Comparison of ENCODE assay signal across 8 mouse cellular contexts in genomic region chr9:55048211-55048880, GRCm38 (mm10). TPM values are rescaled to one million over a fixed set of nuclear protein-coding genes. Genes with fewer than 3 reads are reported as not detected.
DNase-seq lines count a peak whose midpoint lies in the region; ATAC-seq and TF ChIP-seq lines count a peak whose summit lies in the region.

Gene Chrnb4, minus strand, starts transcription at chr9:55048779.

- no peaks in the 10 kb centered on the region for H3K36me3 ChIP-seq in heart, embryonic 13.5 days
- H3K36me3 ChIP-seq in forebrain, postnatal 0 days (ENCODE audit: insufficient read depth), result no peaks in the 10 kb centered on the region
- no peaks in the 10 kb centered on the region for H3K36me3 ChIP-seq in liver, embryonic 16.5 days (ENCODE audit: control insufficient read depth, insufficient read depth)

- DNase-seq in heart, postnatal 4 days, result no peak
- DNase-seq in adrenal gland, postnatal 36 days, result peak; percentile 19 to 45
- no peak for DNase-seq in forebrain, postnatal 0 days
- peak; percentile 57 for DNase-seq in thymus, postnatal 4 days
- no peak for DNase-seq in spleen, adult 12 weeks (ENCODE audit: low spot score)
- no peak for DNase-seq in frontal cortex, adult 2 months (ENCODE audit: extremely low spot score in 1 of 2, low spot score in 1 of 2)

- H3K4me2 ChIP-seq in heart, embryonic 13.5 days, result peak within 1 kb of the TSS; percentile 94
- H3K4me2 ChIP-seq in forebrain, postnatal 0 days (ENCODE audit: low read depth), result peak within 1 kb of the TSS; percentile 86
- H3K4me2 ChIP-seq in liver, embryonic 16.5 days (ENCODE audit: low read depth, low read length), result peak within 1 kb of the TSS; percentile 53

- peaks cover 27% of the 10 kb centered on the region; the same call in 1 of the 2 replicates for H3K27me3 ChIP-seq in heart, embryonic 13.5 days (replicated peaks)
- H3K27me3 ChIP-seq in forebrain, postnatal 0 days (ENCODE audit: insufficient read depth, low read length), result no peaks in the 10 kb centered on the region
- H3K27me3 ChIP-seq in liver, embryonic 16.5 days (ENCODE audit: control insufficient read depth, insufficient read depth, low read depth, low read length), result peaks cover 2% of the 10 kb centered on the region

- no peak for TF ChIP-seq CTCF in forebrain, postnatal 0 days (IDR thresholded peaks at IDR 0.05; ENCODE audit: low read depth)

- H3K9me3 ChIP-seq in heart, embryonic 13.5 days, result no peaks in the 10 kb centered on the region
- no peaks in the 10 kb centered on the region for H3K9me3 ChIP-seq in forebrain, postnatal 0 days (ENCODE audit: low read length)
- H3K9me3 ChIP-seq in liver, embryonic 16.5 days (replicated peaks; ENCODE audit: control insufficient read depth, low read length), result no peaks in the 10 kb centered on the region

- WGBS in heart, embryonic 13.5 days, result 1% methylated on average over 23 of the region's 23 CpGs
- 1% methylated on average over 23 of the region's 23 CpGs for WGBS in forebrain, postnatal 0 days
- 1% methylated on average over 23 of the region's 23 CpGs for WGBS in liver, embryonic 16.5 days (ENCODE audit: insufficient replicate concordance)

- H3K9ac ChIP-seq in heart, embryonic 13.5 days, result peak within 1 kb of the TSS; percentile 76
- H3K9ac ChIP-seq in forebrain, postnatal 0 days, result peak within 1 kb of the TSS; percentile 40
- H3K9ac ChIP-seq in liver, embryonic 16.5 days (ENCODE audit: low read depth, low read length), result no peak within 1 kb of the TSS

- H3K27ac ChIP-seq in heart, embryonic 13.5 days (replicated peaks), result no peak within 1 kb of the TSS
- no peak within 1 kb of the TSS for H3K27ac ChIP-seq in forebrain, postnatal 0 days (ENCODE audit: low read depth, low read length)
- H3K27ac ChIP-seq in liver, embryonic 16.5 days (ENCODE audit: low read length), result no peak within 1 kb of the TSS

- ATAC-seq in heart, embryonic 13.5 days (ENCODE audit: extremely low read depth, insufficient number of reproducible peaks, low FRiP score, low TSS enrichment), result peak; percentile 21; the same call in 1 of the 2 replicates
- peak; percentile 32; the same call in 1 of the 2 replicates for ATAC-seq in forebrain, postnatal 0 days
- no peak for ATAC-seq in liver, embryonic 16.5 days (ENCODE audit: low read depth)

- peaks cover 13% of the 10 kb centered on the region for H3K4me1 ChIP-seq in heart, embryonic 13.5 days
- no peaks in the 10 kb centered on the region; the same call in 1 of the 2 replicates for H3K4me1 ChIP-seq in forebrain, postnatal 0 days (ENCODE audit: insufficient read depth)
- no peaks in the 10 kb centered on the region for H3K4me1 ChIP-seq in liver, embryonic 16.5 days (ENCODE audit: control insufficient read depth, low read depth, low read length)

- peak within 1 kb of the TSS; percentile 60 for H3K4me3 ChIP-seq in heart, embryonic 13.5 days
- H3K4me3 ChIP-seq in forebrain, postnatal 0 days (ENCODE audit: low read depth, low read length), result peak within 1 kb of the TSS; percentile 36
- peak within 1 kb of the TSS; percentile 17; the same call in 1 of the 2 replicates for H3K4me3 ChIP-seq in liver, embryonic 16.5 days (ENCODE audit: low read depth, low read length)

RNA-seq across cellular contexts. Expression of gene Chrnb4, which starts in this region (rescaled TPM):
- polyA plus RNA-seq in heart, embryonic 13.5 days (2015; fragmentation: Nextera tagmentation; extraction: Ambion mirVana), result 0.27 and 0.36 TPM in 2 replicates
- total RNA-seq in heart, postnatal 4 days (2021), result under 1 TPM in 1 of 2 experiments, not detected in 1; 0.09 TPM
- total RNA-seq in adrenal gland, postnatal 36 days (2021), result 1 to 10 TPM; 5.2 to 6.6 TPM
- total RNA-seq in forebrain, postnatal 0 days (2014; rRNA removed), result 0.15 and 0.38 TPM in 2 replicates
- polyA plus RNA-seq in forebrain, postnatal 0 days (2015; fragmentation: Nextera tagmentation; extraction: Ambion mirVana), result 0.57 and 1.0 TPM in 2 replicates
- polyA plus RNA-seq in liver, embryonic 16.5 days (2015; fragmentation: Nextera tagmentation; extraction: Ambion mirVana), result 0.04 TPM in 1 of 2 replicates, not detected in the other
- 3.1 and 3.2 TPM in 2 replicates for polyA plus RNA-seq in frontal cortex, adult 2 months (2012; rRNA removed)

Comparison
In these comparisons a context has a peak if more than half of its experiments do, and no peak if none do; other contexts are left out.
1. Peak in ATAC-seq, H3K4me3 ChIP-seq, H3K9ac ChIP-seq and H3K4me2 ChIP-seq in heart, embryonic 13.5 days; RNA of the gene not detected or under 1 TPM.
2. DNase-seq: peak in adrenal gland, postnatal 36 days (2 of 2) and thymus, postnatal 4 days (single experiment); none in heart, postnatal 4 days (single experiment), forebrain, postnatal 0 days (single experiment), spleen, adult 12 weeks (single experiment) and frontal cortex, adult 2 months (0 of 2).
3. Peak in every context shown above with its lines, with median percentiles within 50 percentile points of each other: H3K4me2 ChIP-seq and H3K4me3 ChIP-seq.